Mouse (Mus musculus): ENCODE results near the gene Klhl31. TPM values are rescaled to one million over a fixed set of nuclear protein-coding genes. Genes with fewer than 3 reads are reported as not detected.

The Klhl31 gene
- polyA plus RNA-seq, 1 experiment, result 0.70 TPM

DNA sequence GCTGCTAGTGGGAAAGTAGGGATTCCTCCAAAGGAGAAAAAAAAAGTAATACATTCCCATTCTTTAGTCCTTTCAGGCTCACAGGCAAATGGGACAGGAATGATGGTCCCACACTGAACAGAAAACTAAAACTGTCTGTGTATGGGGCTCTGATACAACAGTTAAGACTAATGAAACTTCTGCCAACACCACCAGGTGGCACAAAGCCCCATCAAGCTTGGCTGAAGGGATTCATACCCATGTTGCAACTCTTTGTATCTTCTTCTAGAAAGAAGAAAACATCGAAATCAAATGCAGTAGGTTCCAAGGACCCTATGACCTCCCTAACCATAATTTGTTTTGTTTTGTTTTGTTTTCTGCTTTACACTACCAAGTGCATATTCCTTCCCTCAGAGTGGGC, 57.1 kb downstream of the Klhl31 start:
- no peak overlapping the region for H3K4me3 ChIP-seq (replicated peaks; ENCODE audit: control insufficient read depth, low read depth, low read length)
- no peaks in the 10 kb centered on the region for H3K4me1 ChIP-seq (ENCODE audit: control insufficient read depth, insufficient read depth, low read length)
- TF ChIP-seq CTCF (IDR thresholded peaks at IDR 0.05; ENCODE audit: control insufficient read depth, insufficient read depth, low read length), result no peak
- TF ChIP-seq POLR2A (IDR thresholded peaks at IDR 0.05; ENCODE audit: borderline replicate concordance, control insufficient read depth, low read depth, low read length), result no peak
- 43% methylated on average over 1 of the region's 1 CpGs for WGBS
- H3K27ac ChIP-seq (ENCODE audit: control insufficient read depth, insufficient read depth, low read depth, low read length, poor library complexity), result no peak overlapping the region

DNA sequence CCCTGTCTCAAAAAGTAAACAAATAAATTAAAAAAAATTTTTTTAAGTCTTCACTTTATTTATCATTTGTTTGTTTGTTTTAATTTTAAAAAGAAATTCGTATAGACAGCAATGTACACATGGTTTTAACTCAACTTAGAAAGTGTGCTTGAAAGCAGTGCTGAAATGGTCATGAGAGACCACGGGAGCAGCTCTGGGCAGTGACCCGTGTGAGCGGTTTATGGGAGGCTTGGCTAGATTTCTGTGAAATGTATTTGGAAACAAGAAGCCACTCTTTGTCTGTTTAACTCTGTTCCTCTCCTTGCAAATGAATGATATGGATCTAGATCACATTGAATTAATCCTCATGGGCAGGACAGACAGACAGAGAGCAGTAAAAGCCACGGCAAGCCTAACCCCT, 59.3 kb downstream of the Klhl31 start:
- H3K4me3 ChIP-seq (replicated peaks; ENCODE audit: control insufficient read depth, low read depth, low read length), result no peak overlapping the region
- 74% methylated on average over 5 of the region's 5 CpGs for WGBS
- no peak overlapping the region for H3K27ac ChIP-seq (ENCODE audit: control insufficient read depth, insufficient read depth, low read depth, low read length, poor library complexity)
- H3K4me1 ChIP-seq (ENCODE audit: control insufficient read depth, insufficient read depth, low read length), result no peaks in the 10 kb centered on the region
- no peak for TF ChIP-seq POLR2A (IDR thresholded peaks at IDR 0.05; ENCODE audit: borderline replicate concordance, control insufficient read depth, low read depth, low read length)
- TF ChIP-seq CTCF (IDR thresholded peaks at IDR 0.05; ENCODE audit: control insufficient read depth, insufficient read depth, low read length), result no peak

DNA sequence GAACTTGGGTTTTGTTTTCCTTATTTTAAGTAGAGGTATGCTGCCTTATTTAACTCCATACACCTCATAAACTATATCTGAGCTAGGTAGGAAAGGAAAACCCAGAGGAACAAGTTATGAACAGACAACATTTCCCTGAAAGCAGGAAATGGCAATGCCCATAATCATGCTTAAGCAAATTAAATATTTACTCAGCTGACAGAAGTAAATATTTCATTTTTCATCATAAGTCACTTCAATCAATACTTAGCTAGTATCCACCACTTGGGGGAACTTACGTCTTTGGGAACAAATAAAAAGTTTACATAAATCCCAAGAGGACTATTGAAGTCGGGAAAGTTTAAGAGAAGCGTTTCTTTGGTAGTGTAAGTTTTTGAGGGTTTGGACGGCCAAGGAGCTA, 67.2 kb downstream of the Klhl31 start:
- no peaks in the 10 kb centered on the region; the same call in 1 of the 2 replicates for H3K4me1 ChIP-seq (ENCODE audit: control insufficient read depth, insufficient read depth, low read length)
- no peak for TF ChIP-seq POLR2A (IDR thresholded peaks at IDR 0.05; ENCODE audit: borderline replicate concordance, control insufficient read depth, low read depth, low read length)
- no peak for TF ChIP-seq CTCF (IDR thresholded peaks at IDR 0.05; ENCODE audit: control insufficient read depth, insufficient read depth, low read length)
- H3K4me3 ChIP-seq (replicated peaks; ENCODE audit: control insufficient read depth, low read depth, low read length), result no peak overlapping the region
- no peak overlapping the region for H3K27ac ChIP-seq (ENCODE audit: control insufficient read depth, insufficient read depth, low read depth, low read length, poor library complexity)
- WGBS, result 83% methylated on average over 4 of the region's 4 CpGs

DNA sequence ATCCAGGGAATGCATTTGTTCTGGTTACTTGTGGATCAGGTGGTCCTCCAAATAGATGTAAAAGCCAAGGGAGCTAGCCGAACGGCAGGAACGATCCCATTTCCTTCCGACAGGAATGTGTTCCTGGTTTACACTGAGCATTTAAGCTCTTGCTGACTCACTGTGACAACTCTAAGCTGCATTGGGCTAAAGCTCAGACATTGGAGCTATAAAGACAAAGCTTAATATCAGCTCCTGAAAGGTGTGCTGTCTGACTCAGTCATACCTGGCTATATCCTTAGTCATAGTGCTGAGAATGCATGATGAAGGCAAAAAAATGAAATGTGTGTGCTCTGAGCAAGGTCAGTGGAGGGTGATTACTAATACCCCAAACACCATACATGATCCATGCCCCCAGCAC, 67.8 kb downstream of the Klhl31 start:
- TF ChIP-seq POLR2A (IDR thresholded peaks at IDR 0.05; ENCODE audit: borderline replicate concordance, control insufficient read depth, low read depth, low read length), result no peak
- TF ChIP-seq CTCF (IDR thresholded peaks at IDR 0.05; ENCODE audit: control insufficient read depth, insufficient read depth, low read length), result no peak
- 74% methylated on average over 4 of the region's 4 CpGs for WGBS
- H3K4me3 ChIP-seq (replicated peaks; ENCODE audit: control insufficient read depth, low read depth, low read length), result no peak overlapping the region
- H3K4me1 ChIP-seq (ENCODE audit: control insufficient read depth, insufficient read depth, low read length), result no peaks in the 10 kb centered on the region; the same call in 1 of the 2 replicates
- no peak overlapping the region for H3K27ac ChIP-seq (ENCODE audit: control insufficient read depth, insufficient read depth, low read depth, low read length, poor library complexity)

DNA sequence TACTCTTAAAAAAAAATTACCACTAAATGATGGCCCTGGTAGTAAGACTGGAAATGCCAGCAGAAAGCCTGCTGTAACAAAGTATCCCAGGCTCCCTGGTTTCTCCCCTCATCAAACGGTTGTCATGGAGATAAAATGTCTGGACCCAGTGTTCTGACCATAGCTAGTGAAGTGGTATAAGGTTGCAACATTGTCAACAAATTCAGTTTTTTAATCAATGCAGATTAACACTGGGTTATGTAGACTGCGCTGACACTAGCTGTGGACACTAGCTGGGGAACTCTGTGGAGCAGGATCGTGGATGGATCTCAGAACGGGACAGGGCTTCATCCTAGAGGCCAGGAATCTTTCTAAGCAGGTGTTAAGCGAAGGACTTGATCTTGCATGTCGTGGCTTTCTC, 70.2 kb downstream of the Klhl31 start:
- TF ChIP-seq POLR2A (IDR thresholded peaks at IDR 0.05; ENCODE audit: borderline replicate concordance, control insufficient read depth, low read depth, low read length) (no peak), CTCF (IDR thresholded peaks at IDR 0.05; ENCODE audit: control insufficient read depth, insufficient read depth, low read length) (no peak)
- Histone ChIP-seq H3K27ac (ENCODE audit: control insufficient read depth, insufficient read depth, low read depth, low read length, poor library complexity) (no peak overlapping the region), H3K4me1 (ENCODE audit: control insufficient read depth, insufficient read depth, low read length) (no peaks in the 10 kb centered on the region; the same call in 1 of the 2 replicates), H3K4me3 (replicated peaks; ENCODE audit: control insufficient read depth, low read depth, low read length) (no peak overlapping the region)
- WGBS, result 82% methylated on average over 6 of the region's 6 CpGs

DNA sequence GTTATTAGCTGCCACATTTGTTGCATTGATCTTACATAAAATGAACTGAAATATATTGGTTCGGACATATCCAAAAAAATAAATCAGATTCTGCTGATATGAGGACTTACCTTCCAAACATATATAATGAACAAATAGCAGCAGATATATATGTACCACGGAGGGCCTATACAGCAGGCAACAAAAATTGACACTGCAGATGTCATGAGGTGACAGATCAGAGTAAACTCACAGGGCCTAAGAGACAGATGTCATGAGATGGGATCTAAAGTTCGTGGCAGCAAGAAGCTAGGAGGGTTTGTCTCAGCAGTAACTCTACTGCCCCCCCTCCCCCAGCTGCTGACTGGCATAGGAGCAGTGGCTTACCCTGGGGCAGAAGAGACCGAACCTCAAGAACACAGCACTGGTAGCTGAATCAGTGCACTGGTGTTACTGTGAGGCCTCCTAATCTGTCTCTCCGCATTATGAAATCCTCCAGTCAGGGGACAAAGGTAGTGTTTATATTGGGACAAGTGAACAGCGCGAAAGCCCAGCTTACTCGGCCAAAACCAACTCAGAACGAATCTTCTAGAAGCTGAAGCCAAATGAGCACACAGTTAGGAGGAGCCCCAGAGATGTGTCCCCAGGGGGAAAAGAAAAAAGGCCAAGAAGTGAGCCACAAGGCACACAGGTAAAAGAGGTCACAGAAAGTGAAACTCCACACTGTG, 71.3 kb downstream of the Klhl31 start:
- 85% methylated on average over 9 of the region's 9 CpGs for WGBS
- Histone ChIP-seq H3K4me3 (replicated peaks; ENCODE audit: control insufficient read depth, low read depth, low read length) (no peak overlapping the region), H3K4me1 (ENCODE audit: control insufficient read depth, insufficient read depth, low read length) (no peaks in the 10 kb centered on the region; the same call in 1 of the 2 replicates), H3K27ac (ENCODE audit: control insufficient read depth, insufficient read depth, low read depth, low read length, poor library complexity) (no peak overlapping the region)
- TF ChIP-seq CTCF (IDR thresholded peaks at IDR 0.05; ENCODE audit: control insufficient read depth, insufficient read depth, low read length) (no peak), POLR2A (IDR thresholded peaks at IDR 0.05; ENCODE audit: borderline replicate concordance, control insufficient read depth, low read depth, low read length) (no peak)

DNA sequence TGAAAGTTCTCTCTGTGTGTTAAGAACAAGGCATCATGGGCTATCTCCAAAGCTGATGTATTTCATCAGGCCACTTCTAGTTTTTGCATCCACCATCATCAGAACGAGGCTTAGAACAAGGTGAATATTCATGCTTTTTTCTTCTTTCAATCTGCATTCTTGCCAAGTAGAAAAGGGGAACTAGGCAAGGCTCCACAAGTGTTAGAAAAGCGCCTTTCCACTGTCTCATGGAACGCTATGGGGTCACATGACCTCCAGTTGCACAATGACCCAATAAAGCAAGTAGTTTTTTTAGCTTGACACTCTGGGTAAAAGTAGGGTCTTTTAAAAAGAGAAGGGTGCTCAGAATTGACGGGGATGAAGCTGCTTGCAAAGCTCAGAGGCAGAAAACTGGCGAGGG, 72.7 kb downstream of the Klhl31 start:
- TF ChIP-seq CTCF (IDR thresholded peaks at IDR 0.05; ENCODE audit: control insufficient read depth, insufficient read depth, low read length), result no peak
- TF ChIP-seq POLR2A (IDR thresholded peaks at IDR 0.05; ENCODE audit: borderline replicate concordance, control insufficient read depth, low read depth, low read length), result no peak
- no peaks in the 10 kb centered on the region; the same call in 1 of the 2 replicates for H3K4me1 ChIP-seq (ENCODE audit: control insufficient read depth, insufficient read depth, low read length)
- H3K27ac ChIP-seq (ENCODE audit: control insufficient read depth, insufficient read depth, low read depth, low read length, poor library complexity), result no peak overlapping the region
- WGBS, result 11% methylated on average over 5 of the region's 5 CpGs
- H3K4me3 ChIP-seq (replicated peaks; ENCODE audit: control insufficient read depth, low read depth, low read length), result no peak overlapping the region

Other genes with a start within 250 kb of the Klhl31 start
- gene Lrrc1, start 91.6 kb upstream of the Klhl31 start, polyA plus RNA-seq (2011; ENCODE audit: insufficient read depth, insufficient read length, low replicate concordance, missing spikeins), result 3.9 and 5.7 TPM in 2 replicates
- gene Gclc, start 118.0 kb downstream of the Klhl31 start, polyA plus RNA-seq (2011; ENCODE audit: insufficient read depth, insufficient read length, low replicate concordance, missing spikeins), result 39.7 and 42.6 TPM in 2 replicates